Mouse (Mus musculus) NIH3T3 (cell line): ENCODE data around the gene St8sia4.
"Not testable (repeated sequence)": the region's sequence is repeated elsewhere in the genome, so short reads cannot be mapped to it uniquely, and the experiment has no call there.

Source experiments
- DNase-seq: peaks from one replicate; pipeline ENCODE4 v3.0.0-alpha.2; 2012; ENCODE audit warnings: low read depth

St8sia4 gene

GRCm38 (mm10) chr1:95596825-95597224 is 70.5 kb downstream of the St8sia4 start:
- DNase-seq, result no peak

- DNase-seq, result no peak
Measured at GRCm38 (mm10) chr1:95591101-95591500, 76.3 kb downstream of the St8sia4 start.

- DNase-seq, result no peak
Measured at GRCm38 (mm10) chr1:95590108-95590507, 77.3 kb downstream of the St8sia4 start.

GRCm38 (mm10) chr1:95589471-95589870 is 77.9 kb downstream of the St8sia4 start:
- DNase-seq, result no peak

- DNase-seq, result no peak
Measured at GRCm38 (mm10) chr1:95583310-95583709, 84.1 kb downstream of the St8sia4 start.

GRCm38 (mm10) chr1:95582264-95582663 is 85.1 kb downstream of the St8sia4 start:
- DNase-seq, result no peak

GRCm38 (mm10) chr1:95572619-95573540 is 94.5 kb downstream of the St8sia4 start:
- DNase-seq, result no peak

- DNase-seq, result no peak
Measured at GRCm38 (mm10) chr1:95571106-95571505, 96.3 kb downstream of the St8sia4 start.

- DNase-seq, result not testable (repeated sequence)
Measured at GRCm38 (mm10) chr1:95554556-95554955, 112.8 kb downstream of the St8sia4 start.

- no peak for DNase-seq
Measured at GRCm38 (mm10) chr1:95541460-95541859, 125.9 kb downstream of the St8sia4 start.
